Mouse (Mus musculus) MEL (cell line): ENCODE results near the gene Gm20662. TPM values are rescaled to one million over a fixed set of nuclear protein-coding genes. Genes with fewer than 3 reads are reported as not detected.
A peak's percentile ranks its signal among the peaks of the same experiment; 100 is the strongest.

ENCODE experiments used
- DNase-seq: peaks from one replicate; pipeline ENCODE4 v3.0.0; 2011; ENCODE audit warnings: low read depth, low spot score
- H3K27ac ChIP-seq: 2 replicates; pipeline ENCODE4 v1.5.1; 2012; ENCODE audit warnings: low read depth, mild to moderate bottlenecking, control low read depth, low read length, moderate library complexity; ENCODE audit not compliant: control insufficient read depth
- H3K27me3 ChIP-seq, 2 experiments: fragments of 150-350 bp in 1 of 2; sonication (generic) in 1 of 2; 2 replicates each; pipeline ENCODE4 v1.6.1; 2012; ENCODE audit warnings: low read length in 2 of 2, mild to moderate bottlenecking in 2 of 2, improper control_type of control experiment in 1 of 2, moderate library complexity in 1 of 2; ENCODE audit not compliant: insufficient read depth in 2 of 2, control insufficient read depth in 1 of 2
- H3K36me3 ChIP-seq, 2 experiments: 2 replicates each; pipeline ENCODE4 v1.6.1; 2012 to 2014; ENCODE audit warnings: low read length in 2 of 2, improper control_type of control experiment in 1 of 2, inconsistent platforms in 1 of 2, mild to moderate bottlenecking in 1 of 2; ENCODE audit not compliant: insufficient read depth in 2 of 2, control insufficient read depth in 1 of 2
- H3K4me1 ChIP-seq, 2 experiments: fragments of 150-350 bp in 1 of 2; sonication (generic) in 1 of 2; 2 replicates each; pipeline ENCODE4 v1.6.1; 2012; ENCODE audit warnings: low read length in 2 of 2, improper control_type of control experiment in 1 of 2, mild to moderate bottlenecking in 1 of 2; ENCODE audit not compliant: insufficient read depth in 2 of 2, control insufficient read depth in 1 of 2
- H3K4me3 ChIP-seq, 2 experiments: fragments of 150-350 bp in 1 of 2; sonication (generic) in 1 of 2; 2 replicates each; pipeline ENCODE4 v1.5.1; 2012; ENCODE audit warnings: low read depth in 2 of 2, low read length in 2 of 2, mild to moderate bottlenecking in 2 of 2, moderate library complexity in 2 of 2, control low read depth in 1 of 2, improper control_type of control experiment in 1 of 2; ENCODE audit not compliant: control insufficient read depth in 1 of 2, insufficient read depth in 1 of 2
- H3K79me2 ChIP-seq: 2 replicates; pipeline ENCODE4 v1.6.1; 2012; ENCODE audit warnings: mild to moderate bottlenecking, low read length, moderate library complexity; ENCODE audit not compliant: control insufficient read depth, poor library complexity, insufficient read depth
- H3K9ac ChIP-seq: 2 replicates; pipeline ENCODE4 v1.6.1; 2012; ENCODE audit warnings: low read depth, mild to moderate bottlenecking, control low read depth, low read length, moderate library complexity; ENCODE audit not compliant: control insufficient read depth, poor library complexity, severe bottlenecking
- H3K9me3 ChIP-seq: fragments of 150-350 bp; sonication (generic); replicated peaks from 2 replicates; pipeline ENCODE4 v1.6.1; 2012; ENCODE audit warnings: mild to moderate bottlenecking, low read length, improper control_type of control experiment, moderate library complexity; ENCODE audit not compliant: insufficient read depth
- CTCF ChIP-seq, 3 experiments: IDR thresholded peaks in 2 of 3; conservative IDR thresholded peaks in 1 of 3; 2 replicates each; pipeline ENCODE4 v1.5.1; 2011 to 2012; ENCODE audit warnings: low read length in 3 of 3, low read depth in 2 of 3, mild to moderate bottlenecking in 2 of 3, improper control_type of control experiment in 1 of 3, inconsistent platforms in 1 of 3, mixed read lengths in 1 of 3, moderate library complexity in 1 of 3; ENCODE audit not compliant: control insufficient read depth in 1 of 3, insufficient read depth in 1 of 3, poor library complexity in 1 of 3, severe bottlenecking in 1 of 3
- ETS1 ChIP-seq: IDR thresholded peaks from 2 replicates; pipeline ENCODE4 v1.6.1; 2012; ENCODE audit warnings: low read depth, mild to moderate bottlenecking, inconsistent platforms, low read length, improper control_type of control experiment, moderate library complexity
- GABPA ChIP-seq: IDR thresholded peaks from 2 replicates; pipeline ENCODE4 v1.6.1; 2012; ENCODE audit warnings: low read depth, mild to moderate bottlenecking, inconsistent platforms, low read length, improper control_type of control experiment, moderate library complexity
- MAX ChIP-seq: IDR thresholded peaks from 2 replicates; pipeline ENCODE4 v1.6.1; 2011; ENCODE audit warnings: low read length, improper control_type of control experiment
- MYB ChIP-seq: IDR thresholded peaks from 2 replicates; pipeline ENCODE4 v1.6.1; 2011; ENCODE audit warnings: mild to moderate bottlenecking, low read depth, low read length, improper control_type of control experiment
- MYC ChIP-seq: IDR thresholded peaks from 2 replicates; pipeline ENCODE4 v1.6.1; 2011; ENCODE audit warnings: low read depth, mild to moderate bottlenecking, low read length, improper control_type of control experiment, moderate library complexity
- POLR2A ChIP-seq, 2 experiments: IDR thresholded peaks; 2 replicates each; pipeline ENCODE4 v1.6.1; 2011 to 2012; ENCODE audit warnings: low read length in 2 of 2, mild to moderate bottlenecking in 2 of 2, control low read depth in 1 of 2, improper control_type of control experiment in 1 of 2, low read depth in 1 of 2, moderate library complexity in 1 of 2; ENCODE audit not compliant: control insufficient read depth in 1 of 2, insufficient read depth in 1 of 2, poor library complexity in 1 of 2
- POLR2AphosphoS2 ChIP-seq: IDR thresholded peaks from 2 replicates; pipeline ENCODE4 v1.6.1; 2011; ENCODE audit warnings: low read length, improper control_type of control experiment
- SIN3A ChIP-seq: IDR thresholded peaks from 2 replicates; pipeline ENCODE4 v1.6.1; 2012; ENCODE audit warnings: low read length, improper control_type of control experiment, inconsistent platforms
- SMC3 ChIP-seq: IDR thresholded peaks from 2 replicates; pipeline ENCODE4 v1.6.1; 2011; ENCODE audit warnings: low read depth, low read length, improper control_type of control experiment
- TBP ChIP-seq: IDR thresholded peaks from 2 replicates; pipeline ENCODE4 v1.8.0; 2011; ENCODE audit warnings: low read depth, low read length, improper control_type of control experiment
- TCF12 ChIP-seq: IDR thresholded peaks from 2 replicates; pipeline ENCODE4 v1.6.1; 2014; ENCODE audit warnings: low read depth, mild to moderate bottlenecking, inconsistent platforms, low read length, improper control_type of control experiment, moderate library complexity
- UBTF ChIP-seq: IDR thresholded peaks from 2 replicates; pipeline ENCODE4 v1.6.1; 2012; ENCODE audit warnings: low read depth, mild to moderate bottlenecking, inconsistent platforms, low read length, improper control_type of control experiment, moderate library complexity, borderline replicate concordance; ENCODE audit not compliant: insufficient read depth
- USF1 ChIP-seq: IDR thresholded peaks from 2 replicates; pipeline ENCODE4 v1.6.1; 2014; ENCODE audit warnings: low read depth, mild to moderate bottlenecking, inconsistent platforms, low read length, improper control_type of control experiment, moderate library complexity
- ZMIZ1 ChIP-seq: IDR thresholded peaks from 2 replicates; pipeline ENCODE4 v1.6.1; 2012; ENCODE audit warnings: low read depth, mild to moderate bottlenecking, inconsistent platforms, low read length, improper control_type of control experiment, moderate library complexity
- polyA plus RNA-seq, 2 experiments: library from polyadenylated mRNA; stranded (reverse) in 1 of 2; unstranded in 1 of 2; fragments of >175 nt in 1 of 2; fragments of >200 nt in 1 of 2; gene quantifications; 2 replicates each; pipeline versions ENCODE4 v1.2.1 to v1.2.4; 2012; ENCODE audit warnings: low replicate concordance in 2 of 2, low read depth in 1 of 2; ENCODE audit not compliant: insufficient read length in 2 of 2, insufficient read depth in 1 of 2, missing spikeins in 1 of 2
- total RNA-seq: library from RNA; depleted of rRNA; stranded (reverse); fragments of 300-350 nt; gene quantifications from 2 replicates; pipeline ENCODE4 v1.2.3, GENCODE M21; 2012

Gm20662 gene
- total and polyA plus RNA-seq, 3 experiments, result 0.73 to 1.2 TPM; not detected in 1

DNA sequence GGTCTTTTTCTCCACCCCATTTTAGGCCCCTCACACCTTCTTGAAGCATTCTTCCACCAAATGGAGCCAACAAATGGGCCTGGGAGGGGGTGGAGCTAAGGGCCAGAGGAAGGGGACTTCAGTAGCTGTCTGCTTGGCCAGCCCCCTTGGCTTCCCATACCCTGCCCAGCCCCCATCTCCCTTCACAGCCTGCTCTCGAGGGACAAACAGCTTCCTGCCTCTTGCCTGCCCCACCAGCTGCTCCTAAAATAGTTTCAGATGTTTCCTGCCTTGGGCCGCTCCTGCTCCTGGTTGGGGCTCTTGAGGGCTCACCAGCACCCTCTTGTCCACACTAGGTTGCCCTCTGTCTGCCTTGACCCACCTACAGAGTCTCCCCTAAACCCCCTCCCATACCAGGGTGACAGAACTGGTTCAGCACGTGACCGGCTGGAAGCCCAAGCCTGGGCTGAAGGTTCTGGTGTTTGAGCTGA, 12.7 kb upstream of the Gm20662 start (continued):
- no peak for TF ChIP-seq POLR2AphosphoS2
- TF ChIP-seq USF1, result peak; percentile 82
- no peak for TF ChIP-seq MAX
- TF ChIP-seq TCF12, result no peak
- TF ChIP-seq CTCF (IDR thresholded peaks at IDR 0.05 in 2 of 3, conservative IDR thresholded peaks at IDR 0.05 in 1 of 3; ENCODE audit: control insufficient read depth in 1 of 3, insufficient read depth in 1 of 3, low read depth in 2 of 3, low read length in 3 of 3, poor library complexity in 1 of 3, severe bottlenecking in 1 of 3), result no peak
- TF ChIP-seq GABPA, result no peak

- Histone ChIP-seq H3K36me3 (peaks cover 4 to 45% of the 10 kb centered on the region in 2 experiments), H3K4me1 (peaks cover 33 to 50% of the 10 kb centered on the region in 2 experiments)
- TF ChIP-seq MYC, result 0 out of 2 replicates have a peak, but pooled peaks have one; percentile 25
- 0 out of 4 replicates have a peak, but pooled peaks of 1 of the 2 experiments have one; percentile 24 for TF ChIP-seq POLR2A (IDR thresholded peaks at IDR 0.05; ENCODE audit: control insufficient read depth in 1 of 2, insufficient read depth in 1 of 2, low read depth in 1 of 2, low read length in 2 of 2, poor library complexity in 1 of 2)
- no peak for TF ChIP-seq SIN3A
- TF ChIP-seq, all 39 proteins: peak for 2
- Histone ChIP-seq H3K79me2 (peaks cover 33% of the 10 kb centered on the region), H3K27ac (peak overlapping the region; percentile 94), H3K4me3 (peak overlapping the region; percentile 72 to 91), H3K27me3 (no peaks in the 10 kb centered on the region), H3K9ac (peak overlapping the region; percentile 88), H3K9me3 (no peaks in the 10 kb centered on the region)
- DNase-seq, result peak; percentile 48
These were observed 11.9 kb upstream of the Gm20662 start for GRCm38 (mm10) chr9:107984052-107984753.

GRCm38 (mm10) chr9:107984754-107985055, 11.4 kb upstream of the Gm20662 start:
- Histone ChIP-seq H3K9me3 (no peaks in the 10 kb centered on the region), H3K4me3 (peak overlapping the region; percentile 72 to 91), H3K36me3 (peaks cover 4 to 44% of the 10 kb centered on the region in 2 experiments), H3K27ac (peak overlapping the region; percentile 94), H3K9ac (peak overlapping the region; percentile 88), H3K4me1 (peaks cover 35 to 48% of the 10 kb centered on the region in 2 experiments), H3K79me2 (peaks cover 33% of the 10 kb centered on the region), H3K27me3 (no peaks in the 10 kb centered on the region)
- TF ChIP-seq MYB (no peak), CTCF (IDR thresholded peaks at IDR 0.05 in 2 of 3, conservative IDR thresholded peaks at IDR 0.05 in 1 of 3; ENCODE audit: control insufficient read depth in 1 of 3, insufficient read depth in 1 of 3, low read depth in 2 of 3, low read length in 3 of 3, poor library complexity in 1 of 3, severe bottlenecking in 1 of 3) (no peak), UBTF (0 out of 2 replicates have a peak, but pooled peaks have one; percentile 23), SMC3 (no peak), ETS1 (no peak), TBP (no peak), POLR2A (IDR thresholded peaks at IDR 0.05; ENCODE audit: control insufficient read depth in 1 of 2, insufficient read depth in 1 of 2, low read depth in 1 of 2, low read length in 2 of 2, poor library complexity in 1 of 2) (no peak; a peak in 1 of 4 replicates), ZMIZ1 (peak; percentile 24; the same call in 1 of the 2 replicates), MYC (no peak), TCF12 (no peak)
- DNase-seq, result no peak
